ENCODE assay signal across 16 mouse cellular contexts in genomic region chr6:5081099-5081498, GRCm38 (mm10).
DNase-seq lines count a peak whose midpoint lies in the region; ATAC-seq lines count a peak whose summit lies in the region.
"Had no signal": no experiment of that assay in that cellular context is flagged by ENCODE, and none has a peak within 500 bp of the region (broad histone marks: within the 10 kb centered on the region; RNA-seq: fewer than 3 reads in every experiment).

No protein-coding gene starts in this region.

- no peaks in the 10 kb centered on the region for H3K9me3 ChIP-seq in heart, embryonic 14.5 days (ENCODE audit: control insufficient read depth, low read length)
- H3K9me3 ChIP-seq in midbrain, embryonic 14.5 days (ENCODE audit: control insufficient read depth, low read length), result no peaks in the 10 kb centered on the region
- no peaks in the 10 kb centered on the region for H3K9me3 ChIP-seq in midbrain, embryonic 13.5 days
- H3K9me3 ChIP-seq in stomach, embryonic 16.5 days (replicated peaks; ENCODE audit: control insufficient read depth, low read length), result no peaks in the 10 kb centered on the region

- peak overlapping the region in 1 of 2 experiments; percentile 16; a peak in 1 of 4 replicates for H3K27ac ChIP-seq in heart, embryonic 14.5 days (replicated peaks in 1 of 2; ENCODE audit: control insufficient read depth in 1 of 2, insufficient read depth in 1 of 2, low read depth in 2 of 2, low read length in 2 of 2)
- H3K27ac ChIP-seq in midbrain, embryonic 14.5 days (replicated peaks; ENCODE audit: low read depth, low read length), result no peak overlapping the region
- H3K27ac ChIP-seq in midbrain, embryonic 13.5 days, result no peak overlapping the region
- H3K27ac ChIP-seq in stomach, embryonic 16.5 days (ENCODE audit: low read length), result peak overlapping the region; percentile 31; the same call in 1 of the 2 replicates
- H3K27ac ChIP-seq: hindbrain, embryonic 14.5 days; left cerebral cortex, adult 2 months had no signal

- DNase-seq in heart, postnatal 36 days, result no peak
- DNase-seq in midbrain, embryonic 14.5 days, result peak; percentile 19
- no peak for DNase-seq in thymus, postnatal 25 days
- no peak for DNase-seq in gastrocnemius, postnatal 36 days
- DNase-seq: adrenal gland, postnatal 14 days; cerebellum, adult 11-12 months; kidney, postnatal 14 days; lung, adult 18-20 months had no signal

- peak overlapping the region; percentile 7; the same call in 1 of the 2 replicates for H3K4me2 ChIP-seq in heart, embryonic 14.5 days (ENCODE audit: low read length)
- H3K4me2 ChIP-seq in midbrain, embryonic 14.5 days (ENCODE audit: low read length), result no peak overlapping the region
- no peak overlapping the region for H3K4me2 ChIP-seq in midbrain, embryonic 13.5 days (replicated peaks)
- H3K4me2 ChIP-seq in stomach, embryonic 16.5 days (ENCODE audit: low read depth, low read length), result no peak overlapping the region
- H3K4me2 ChIP-seq: hindbrain, embryonic 14.5 days had no signal

- no peaks in the 10 kb centered on the region for H3K27me3 ChIP-seq in heart, embryonic 14.5 days (ENCODE audit: control insufficient read depth, insufficient read depth, low read length)
- no peaks in the 10 kb centered on the region for H3K27me3 ChIP-seq in midbrain, embryonic 14.5 days (ENCODE audit: control insufficient read depth, insufficient read depth, low read length)
- no peaks in the 10 kb centered on the region for H3K27me3 ChIP-seq in midbrain, embryonic 13.5 days
- no peaks in the 10 kb centered on the region for H3K27me3 ChIP-seq in stomach, embryonic 16.5 days (ENCODE audit: control insufficient read depth, insufficient read depth, low read length)
- H3K27me3 ChIP-seq: Patski had no signal

- peak; percentile 35; the same call in 1 of the 2 replicates for ATAC-seq in heart, embryonic 14.5 days (ENCODE audit: insufficient number of reproducible peaks, insufficient read depth, low FRiP score, low read depth)
- no peak for ATAC-seq in midbrain, embryonic 14.5 days (ENCODE audit: low FRiP score, low TSS enrichment)
- no peak for ATAC-seq in midbrain, embryonic 13.5 days
- peak; percentile 12 to 64; a peak in 3 of 4 replicates for ATAC-seq in hematopoietic stem cell, adult 5-6 weeks (replicated peaks in 1 of 2; ENCODE audit: insufficient read depth in 1 of 2, low FRiP score in 2 of 2, low TSS enrichment in 1 of 2, low read depth in 1 of 2, poor library complexity in 2 of 2, severe bottlenecking in 2 of 2)
- 0 out of 2 replicates have a peak, but pooled peaks have one; percentile 25 for ATAC-seq in stomach, embryonic 16.5 days (ENCODE audit: insufficient read depth, low FRiP score)
- ATAC-seq: CD4-positive, CD25-positive, alpha-beta regulatory T cell, adult 4 months; Patski had no signal

- intact Hi-C loops in heart, postnatal 36 days (cut with DNase I), result loop anchor here (2.0 kb wide), 1 partner anchor 22 kb away; no protein-coding TSS in a partner anchor
- intact Hi-C loops in gastrocnemius, postnatal 36 days (cut with DNase I), result no loop called here

- H3K9ac ChIP-seq in heart, embryonic 14.5 days (ENCODE audit: low read length), result no peak overlapping the region
- H3K9ac ChIP-seq in midbrain, embryonic 14.5 days (replicated peaks; ENCODE audit: low read length), result no peak overlapping the region
- no peak overlapping the region for H3K9ac ChIP-seq in midbrain, embryonic 13.5 days (replicated peaks)
- no peak overlapping the region for H3K9ac ChIP-seq in stomach, embryonic 16.5 days (ENCODE audit: low read length)
- H3K9ac ChIP-seq: hindbrain, embryonic 14.5 days had no signal

- H3K4me3 ChIP-seq in heart, embryonic 14.5 days (ENCODE audit: control insufficient read depth in 1 of 2, insufficient read depth in 1 of 2, low read depth in 1 of 2, low read length in 2 of 2), result no peak overlapping the region
- no peak overlapping the region for H3K4me3 ChIP-seq in midbrain, embryonic 14.5 days (replicated peaks; ENCODE audit: low read depth, low read length)
- H3K4me3 ChIP-seq in midbrain, embryonic 13.5 days (replicated peaks), result no peak overlapping the region
- H3K4me3 ChIP-seq in stomach, embryonic 16.5 days (replicated peaks; ENCODE audit: low read length), result no peak overlapping the region
- H3K4me3 ChIP-seq: left cerebral cortex, adult 2 months had no signal

- H3K4me1 ChIP-seq in heart, embryonic 14.5 days (ENCODE audit: control insufficient read depth in 2 of 2, insufficient read depth in 2 of 2, low read length in 2 of 2), result peaks cover 7 to 11% of the 10 kb centered on the region in 2 experiments
- H3K4me1 ChIP-seq in midbrain, embryonic 14.5 days (ENCODE audit: control insufficient read depth, insufficient read depth, low read length), result peaks cover 8% of the 10 kb centered on the region; the same call in 1 of the 2 replicates
- peaks cover 16% of the 10 kb centered on the region for H3K4me1 ChIP-seq in midbrain, embryonic 13.5 days (replicated peaks)
- peaks cover 18% of the 10 kb centered on the region for H3K4me1 ChIP-seq in stomach, embryonic 16.5 days (ENCODE audit: control insufficient read depth, insufficient read depth, low read length)

- 50% methylated on average over 8 of the region's 8 CpGs for WGBS in heart, embryonic 14.5 days
- WGBS in midbrain, embryonic 14.5 days, result 57% methylated on average over 8 of the region's 8 CpGs
- WGBS in midbrain, embryonic 13.5 days, result 61% methylated on average over 8 of the region's 8 CpGs
- WGBS in stomach, embryonic 16.5 days, result 15% methylated on average over 8 of the region's 8 CpGs

- H3K36me3 ChIP-seq in heart, embryonic 14.5 days (ENCODE audit: control insufficient read depth, insufficient read depth, low read length), result no peaks in the 10 kb centered on the region
- no peaks in the 10 kb centered on the region for H3K36me3 ChIP-seq in midbrain, embryonic 14.5 days (ENCODE audit: control insufficient read depth, insufficient read depth, low read length)
- peaks cover 3% of the 10 kb centered on the region for H3K36me3 ChIP-seq in midbrain, embryonic 13.5 days
- H3K36me3 ChIP-seq in stomach, embryonic 16.5 days (ENCODE audit: control insufficient read depth, insufficient read depth, low read length), result 0 out of 2 replicates have a peak, but pooled peaks cover 2% of the 10 kb centered on the region

Comparison
In these comparisons a context has a peak if more than half of its experiments do, and no peak if none do; other contexts are left out.
1. ATAC-seq: peak in heart, embryonic 14.5 days (single experiment), hematopoietic stem cell, adult 5-6 weeks (2 of 2) and stomach, embryonic 16.5 days (single experiment); none in midbrain, embryonic 14.5 days (single experiment) and midbrain, embryonic 13.5 days (single experiment).